Mouse (Mus musculus) adrenal gland, postnatal 4 days (tissue): ENCODE measurements at regions not wholly inside any gene's neighbourhood (a gene's known extent, or its start where the extent isn't known, plus 50 kb on each side); places are given as distances from the start of the nearest gene placed in this dataset. TPM values are rescaled to one million over a fixed set of nuclear protein-coding genes. Genes with fewer than 3 reads are reported as not detected.

ENCODE experiments used
- DNase-seq, 2 experiments: peaks; one replicate each; pipeline ENCODE4 v3.0.0; 2021 to 2022; ENCODE audit warnings: low spot score in 2 of 2, mixed read lengths in 2 of 2
- microRNA-seq: library from miRNA; unstranded; fragments of <30 nt; microRNA quantifications from one replicate; pipeline ENCODE4 v1.2.0, GENCODE M21; 2021

GRCm38 (mm10) chr13:84063406-84063805, 158.7 kb upstream of the Tmem161b start:
- DNase-seq: no peak

DNA sequence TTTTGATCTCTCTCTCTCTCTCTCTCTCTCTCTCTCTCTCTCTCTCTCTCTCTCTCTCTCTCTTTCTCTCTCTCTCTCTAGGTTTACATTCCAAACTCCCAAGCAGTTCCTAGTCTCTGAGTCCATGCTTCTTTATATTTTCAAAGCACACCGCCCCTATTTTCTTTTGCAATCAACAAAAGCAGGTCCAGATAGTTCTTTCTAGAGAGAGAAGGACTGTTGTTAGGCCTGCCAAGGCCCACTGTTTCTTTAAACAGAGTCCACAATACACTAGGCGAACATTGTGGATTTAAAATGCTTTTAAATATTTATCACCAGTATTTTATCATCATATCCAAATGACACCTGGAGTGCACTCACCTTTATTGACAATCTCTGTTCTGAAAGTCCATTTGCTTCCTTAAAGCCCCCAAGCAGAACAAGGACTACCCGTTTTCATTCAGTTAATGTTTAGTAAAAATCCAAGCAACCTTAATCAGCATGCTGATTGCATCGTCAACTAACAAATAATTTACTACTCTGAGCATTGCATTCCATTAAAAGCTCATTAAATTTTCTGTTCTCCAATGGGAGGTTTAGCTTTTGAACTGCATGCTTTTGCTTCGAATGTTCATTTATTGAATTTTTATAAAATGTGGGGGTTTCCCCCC, 157.7 kb upstream of the Tmem161b start:
- no peak for DNase-seq

DNA sequence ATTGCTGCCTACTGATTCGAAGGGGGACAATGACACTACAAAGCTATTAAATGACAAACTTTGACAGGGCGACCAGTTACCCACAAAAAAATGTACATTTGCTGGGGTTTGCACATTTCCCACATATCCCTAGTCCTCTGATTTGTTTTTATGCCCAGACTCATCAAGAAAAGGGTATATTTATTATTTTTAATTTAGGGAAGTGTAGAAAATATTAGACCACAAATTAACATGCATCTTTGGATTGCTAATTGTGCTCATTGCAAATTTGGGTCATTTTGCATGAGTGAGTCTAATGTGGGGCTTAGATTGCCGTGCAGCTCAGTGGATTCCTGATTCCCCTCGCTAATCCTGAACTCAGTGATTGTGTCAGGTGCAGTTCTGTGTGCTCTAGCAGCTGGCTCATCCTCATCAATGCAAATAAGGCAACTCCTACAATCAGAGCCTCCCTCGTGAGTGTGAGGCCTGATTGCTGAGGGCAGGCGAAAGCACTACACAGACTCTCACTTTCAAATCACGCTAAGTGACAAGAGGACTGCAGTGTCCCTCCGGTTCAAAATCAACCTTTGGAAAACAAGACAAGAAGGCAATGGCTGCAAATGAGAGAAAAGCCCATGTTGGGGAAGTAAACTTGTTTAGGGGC, 156.7 kb upstream of the Tmem161b start:
- no peak for DNase-seq

DNA sequence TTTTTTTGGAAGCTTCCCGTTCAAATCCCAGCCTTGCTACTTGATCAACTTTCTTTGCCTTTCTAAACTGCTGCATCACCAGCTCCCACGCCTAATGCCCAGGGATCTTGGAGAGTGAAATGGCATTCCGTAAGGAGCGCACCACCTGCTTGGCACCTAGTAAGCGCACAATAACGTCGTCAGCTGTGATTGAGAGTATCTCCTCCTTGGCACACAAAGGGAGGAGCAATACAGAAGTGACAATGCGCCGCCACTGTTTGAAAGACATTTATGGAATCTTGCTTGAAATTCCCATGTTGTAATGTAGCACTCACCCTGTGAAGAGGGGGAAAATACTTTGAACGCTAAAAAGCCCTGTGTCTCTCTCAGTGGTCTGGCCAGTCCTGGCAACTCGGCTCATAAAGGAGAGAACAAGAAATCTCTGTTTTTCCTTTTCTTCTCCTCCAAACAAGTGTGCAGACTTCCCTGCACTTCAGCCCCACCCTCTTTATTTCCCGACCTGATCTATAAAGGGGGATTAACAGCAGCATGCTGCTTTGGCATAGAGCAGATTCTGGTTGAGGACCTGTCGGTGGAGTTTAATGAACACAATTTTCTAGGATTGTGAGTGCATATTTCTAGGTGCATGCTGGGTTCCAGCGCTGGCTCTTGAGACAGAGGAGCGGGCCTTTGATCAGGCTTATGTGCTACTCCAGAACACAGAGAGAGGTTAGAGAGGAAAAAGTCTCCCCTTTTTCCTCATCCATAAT, 155.7 kb upstream of the Tmem161b start:
- DNase-seq: no peak

GRCm38 (mm10) chr13:84066960-84067665, 155.0 kb upstream of the Tmem161b start:
- no peak for DNase-seq

- no peak for DNase-seq
Observed at GRCm38 (mm10) chr13:84068365-84068764, 153.7 kb upstream of the Tmem161b start.

Small RNA genes lying in the stretch of these regions (microRNA-seq; reads per million reads assigned to microRNA genes)
- not detected for gene Mir9-2
